Comparison of ENCODE assay signal across 9 mouse cellular contexts in genomic region chr2:160884830-160885229, GRCm38 (mm10). TPM values are rescaled to one million over a fixed set of nuclear protein-coding genes. Genes with fewer than 3 reads are reported as not detected.
DNase-seq lines count a peak whose midpoint lies in the region; ATAC-seq and TF ChIP-seq lines count a peak whose summit lies in the region.
"Had no signal": no experiment of that assay in that cellular context is flagged by ENCODE, and none has a peak within 500 bp of the region (broad histone marks: within the 10 kb centered on the region; RNA-seq: fewer than 3 reads in every experiment).

No protein-coding gene starts in this region.

- in situ Hi-C loops in Patski (cut with MboI; ENCODE audit: low pct_unique_long_range_greater_than_20kb) = loop anchor here (5.0 kb wide), 2 partner anchors 168 to 283 kb away; no protein-coding TSS in a partner anchor

- no peaks in the 10 kb centered on the region for H3K27me3 ChIP-seq in Patski
- peaks cover 23% of the 10 kb centered on the region for H3K27me3 ChIP-seq in embryonic facial prominence, embryonic 10.5 days (replicated peaks; ENCODE audit: low read depth, poor library complexity, severe bottlenecking)

- H3K4me1 ChIP-seq in embryonic facial prominence, embryonic 10.5 days = peaks cover 14% of the 10 kb centered on the region

- POLR2A ChIA-PET in Patski (lab: Charles Lee) = interaction anchor here (0.6 to 1.1 kb wide), 6 partner anchors 12 to 195 kb away, joined by 3 to 5 read pairs (median 4); partner anchors contain the start of gene Zhx3

- no peak for ATAC-seq in cerebellum, adult (ENCODE audit: insufficient number of reproducible peaks, low FRiP score, low TSS enrichment)
- no peak for ATAC-seq in Patski
- ATAC-seq in monocyte, adult 5-6 weeks (replicated peaks; ENCODE audit: insufficient number of reproducible peaks, low FRiP score, low TSS enrichment, poor library complexity, severe bottlenecking) = no peak

- no peak overlapping the region for H3K27ac ChIP-seq in embryonic facial prominence, embryonic 10.5 days (replicated peaks)

- CTCF ChIA-PET in Patski (lab: Charles Lee) = interaction anchor here (0.6 to 5.6 kb wide), 41 partner anchors 9 to 302 kb away, joined by 3 to 60 read pairs (median 5); partner anchors contain the start of gene Plcg1

- no peaks in the 10 kb centered on the region for H3K9me3 ChIP-seq in embryonic facial prominence, embryonic 10.5 days

- DNase-seq in cerebellum, adult 9-10 months = peak; percentile 58
- DNase-seq in left cerebral cortex, postnatal 4 days = peak; percentile 48
- DNase-seq in left cerebral cortex, postnatal 36 days (ENCODE audit: low spot score in 2 of 2) = no peak
- DNase-seq in Patski (ENCODE audit: low read depth, low spot score) = no peak
- peak; percentile 72 for DNase-seq in embryonic facial prominence, embryonic 10.5 days (ENCODE audit: low spot score)
- peak; percentile 49 for DNase-seq in lung, postnatal 25 days (ENCODE audit: low spot score)

- no peaks in the 10 kb centered on the region for H3K36me3 ChIP-seq in embryonic facial prominence, embryonic 10.5 days (replicated peaks)

- intact Hi-C loops in left cerebral cortex, postnatal 4 days (cut with DNase I) = loop anchor here (5.0 to 10.0 kb wide), 3 partner anchors 100 to 288 kb away; no protein-coding TSS in a partner anchor
- intact Hi-C loops in left cerebral cortex, postnatal 36 days (cut with DNase I) = loop anchor here (5.0 kb wide), 1 partner anchor 168 kb away; no protein-coding TSS in a partner anchor

- H3K4me3 ChIP-seq in embryonic facial prominence, embryonic 10.5 days = no peak overlapping the region

- WGBS in embryonic facial prominence, embryonic 10.5 days = 20% methylated on average over 2 of the region's 2 CpGs

- TF ChIP-seq CTCF in Patski (IDR thresholded peaks at IDR 0.05) = peak; percentile 88

RNA-seq across cellular contexts. Expression of gene Lpin3, which starts 4.4 kb away (rescaled TPM):
- total RNA-seq in left cerebral cortex, postnatal 4 days (2021) = under 1 TPM; 0.16 to 0.36 TPM
- 1 to 10 TPM in 1 of 2 experiments, under 1 TPM in 1; 0.79 to 1.4 TPM for total RNA-seq in left cerebral cortex, postnatal 36 days (2021)
- polyA plus RNA-seq in Patski (2021) = 2.3 TPM
- 1.4 and 2.0 TPM in 2 replicates for polyA plus RNA-seq in embryonic facial prominence, embryonic 10.5 days (2016; fragmentation: Nextera tagmentation; extraction: Ambion mirVana)
- total RNA-seq in monocyte, adult 5-6 weeks (2017) = not detected in 3 replicates
- total RNA-seq: neutrophil, adult 5-6 weeks had no signal

RNA-seq across cellular contexts. Expression of gene Zhx3, which starts 12.0 kb away (rescaled TPM):
- 10 to 100 TPM; 68.2 to 68.4 TPM for total RNA-seq in left cerebral cortex, postnatal 4 days (2021)
- total RNA-seq in left cerebral cortex, postnatal 36 days (2021) = 10 to 100 TPM; 63.4 to 84.0 TPM
- 14.6 TPM for polyA plus RNA-seq in Patski (2021)
- polyA plus RNA-seq in embryonic facial prominence, embryonic 10.5 days (2016; fragmentation: Nextera tagmentation; extraction: Ambion mirVana) = 6.7 and 7.6 TPM in 2 replicates
- 1.6 to 4.1 TPM (median 2.0 TPM) in 3 replicates for total RNA-seq in monocyte, adult 5-6 weeks (2017)

RNA-seq across cellular contexts. Expression of gene Emilin3, which starts 27.3 kb away (rescaled TPM):
- total RNA-seq in left cerebral cortex, postnatal 4 days (2021) = under 1 TPM; 0.20 to 0.26 TPM
- under 1 TPM in 1 of 2 experiments, not detected in 1; 0.27 TPM for total RNA-seq in left cerebral cortex, postnatal 36 days (2021)
- not detected for polyA plus RNA-seq in Patski (2021)
- 2.2 and 3.5 TPM in 2 replicates for polyA plus RNA-seq in embryonic facial prominence, embryonic 10.5 days (2016; fragmentation: Nextera tagmentation; extraction: Ambion mirVana)
- total RNA-seq in monocyte, adult 5-6 weeks (2017) = not detected in 3 replicates
- total RNA-seq: neutrophil, adult 5-6 weeks had no signal

Comparison
In these comparisons a context has a peak if more than half of its experiments do, and no peak if none do; other contexts are left out.
1. DNase-seq: peak in cerebellum, adult 9-10 months (single experiment), left cerebral cortex, postnatal 4 days (single experiment), embryonic facial prominence, embryonic 10.5 days (single experiment) and lung, postnatal 25 days (single experiment); none in left cerebral cortex, postnatal 36 days (0 of 2) and Patski (single experiment).
2. RNA of gene Zhx3, which starts 12.0 kb away (total RNA-seq): 63.4 to 84.0 TPM in left cerebral cortex, postnatal 36 days and 68.2 to 68.4 TPM in left cerebral cortex, postnatal 4 days; 1.6 to 4.1 TPM in monocyte, adult 5-6 weeks; every median in the first group is over 10 times any median in the second.